Mouse (Mus musculus): ENCODE results near the gene Herc2.

The Herc2 gene

DNA sequence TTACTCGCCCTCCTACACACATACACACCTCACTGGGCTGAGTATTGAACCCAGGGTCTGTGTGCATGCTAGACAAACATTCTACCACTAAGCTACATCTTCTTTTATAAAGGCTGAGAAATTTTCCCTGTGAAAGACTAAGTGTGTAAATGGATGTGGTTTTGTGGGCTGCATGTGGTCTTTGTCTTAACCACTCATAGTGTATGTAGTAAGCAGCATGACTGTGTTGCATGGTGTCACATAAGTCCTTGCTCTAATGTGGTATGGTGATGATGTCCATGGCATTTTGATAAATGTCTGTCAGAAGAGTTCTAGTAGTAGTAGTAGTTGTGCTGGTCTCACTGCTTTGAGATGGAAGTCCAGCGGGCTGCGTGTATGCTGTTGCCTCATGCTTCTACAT, 152.8 kb downstream of the Herc2 start:
- DNase-seq: no peak

DNA sequence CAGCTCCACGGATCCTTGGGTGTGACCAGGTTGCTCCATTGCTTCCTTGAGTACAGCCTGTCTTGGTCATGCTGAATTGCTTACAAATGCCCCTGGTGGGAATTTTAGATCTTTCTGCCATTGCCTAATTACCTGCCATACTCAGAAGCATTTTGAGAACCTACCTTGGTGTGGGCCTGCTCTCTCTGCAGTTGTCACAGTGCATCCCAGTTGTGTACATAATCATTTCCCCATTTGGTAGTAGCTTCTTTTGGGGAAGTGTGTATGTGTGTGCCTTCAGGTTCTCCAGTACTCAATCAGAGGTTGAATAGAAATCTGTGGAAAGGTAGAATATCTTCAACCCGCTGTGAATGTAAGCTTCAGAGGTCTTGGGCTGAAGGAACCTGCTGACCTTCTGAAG, 153.3 kb downstream of the Herc2 start:
- DNase-seq: no peak

- no peak for DNase-seq
Measured at GRCm38 (mm10) chr7:56204877-56205276, 154.9 kb downstream of the Herc2 start.

DNA sequence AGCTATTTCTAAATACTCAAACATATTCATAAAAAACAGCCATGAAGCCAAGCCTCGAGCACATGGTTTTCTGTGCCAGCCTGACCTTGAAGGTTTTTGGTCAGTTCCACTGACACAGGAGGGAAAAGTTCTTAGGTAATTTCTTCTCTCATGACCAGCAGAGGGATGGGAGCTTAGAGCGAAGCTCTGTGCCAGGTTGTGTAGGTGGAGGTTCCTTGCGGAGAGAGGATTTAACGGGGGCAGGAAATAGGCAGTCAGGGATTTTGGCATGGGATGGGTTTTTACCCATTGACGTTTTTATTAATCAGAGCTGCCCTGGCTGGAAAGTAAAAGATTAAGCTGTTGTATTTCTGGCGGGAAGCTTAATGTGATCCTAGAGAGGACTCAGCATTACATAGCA, 170.8 kb downstream of the Herc2 start:
- no peak for DNase-seq

DNA sequence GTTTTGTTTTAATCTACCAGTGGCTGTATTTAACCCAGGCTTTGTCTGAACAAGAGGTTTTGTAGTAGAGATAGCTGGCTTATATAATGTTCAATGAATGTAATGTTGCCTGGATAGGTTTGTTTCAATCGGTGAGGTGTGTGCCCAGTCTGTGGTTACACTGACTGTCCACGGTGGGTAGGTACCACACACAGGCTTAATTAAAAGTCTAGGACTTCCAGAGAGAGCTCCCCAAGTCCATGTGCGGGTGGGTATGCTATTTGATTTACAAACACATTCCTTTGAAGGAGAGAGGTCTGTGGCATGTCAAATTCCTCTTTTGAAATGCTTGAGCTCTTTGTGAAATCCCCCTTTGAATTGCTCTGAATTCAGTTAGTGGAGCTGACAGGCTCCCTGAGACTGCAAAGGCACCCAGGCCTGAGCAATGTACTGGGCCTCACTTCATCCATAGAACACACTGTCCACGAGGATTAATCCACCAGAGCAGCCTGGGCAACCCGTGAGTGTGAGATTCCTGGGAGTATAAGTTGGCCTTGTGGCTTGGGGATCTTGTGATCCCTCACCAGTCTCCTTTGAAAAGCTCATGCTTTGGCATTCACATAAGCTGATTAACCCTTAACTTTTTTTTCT, 185.9 kb downstream of the Herc2 start:
- no peak for DNase-seq

GRCm38 (mm10) chr7:56236617-56237016, 186.6 kb downstream of the Herc2 start:
- no peak for DNase-seq

- DNase-seq: no peak
Measured at GRCm38 (mm10) chr7:56239543-56239942, 189.5 kb downstream of the Herc2 start, which contains the start of gene Oca2. Oca2 (plus strand) TSS chr7:56239760.

DNA sequence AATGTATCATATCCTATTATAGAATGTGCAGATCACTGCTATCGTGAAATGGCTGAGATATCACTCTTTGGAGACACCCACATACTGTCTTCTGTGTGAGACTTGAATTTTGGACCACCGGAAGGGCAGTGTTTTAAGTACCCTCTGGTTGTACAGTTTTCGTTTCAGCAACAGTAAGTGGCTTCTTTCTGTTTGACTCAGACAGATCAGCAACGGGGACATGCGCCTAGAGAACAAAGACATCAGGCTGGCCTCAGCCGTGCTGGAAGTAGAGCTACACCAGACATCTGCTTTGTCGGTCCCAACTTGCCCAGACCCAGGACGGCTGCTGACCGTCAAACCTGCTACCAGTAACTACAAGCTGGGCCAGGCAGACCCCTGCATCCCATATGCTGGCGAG, 204.6 kb downstream of the Herc2 start:
- no peak for DNase-seq

DNA sequence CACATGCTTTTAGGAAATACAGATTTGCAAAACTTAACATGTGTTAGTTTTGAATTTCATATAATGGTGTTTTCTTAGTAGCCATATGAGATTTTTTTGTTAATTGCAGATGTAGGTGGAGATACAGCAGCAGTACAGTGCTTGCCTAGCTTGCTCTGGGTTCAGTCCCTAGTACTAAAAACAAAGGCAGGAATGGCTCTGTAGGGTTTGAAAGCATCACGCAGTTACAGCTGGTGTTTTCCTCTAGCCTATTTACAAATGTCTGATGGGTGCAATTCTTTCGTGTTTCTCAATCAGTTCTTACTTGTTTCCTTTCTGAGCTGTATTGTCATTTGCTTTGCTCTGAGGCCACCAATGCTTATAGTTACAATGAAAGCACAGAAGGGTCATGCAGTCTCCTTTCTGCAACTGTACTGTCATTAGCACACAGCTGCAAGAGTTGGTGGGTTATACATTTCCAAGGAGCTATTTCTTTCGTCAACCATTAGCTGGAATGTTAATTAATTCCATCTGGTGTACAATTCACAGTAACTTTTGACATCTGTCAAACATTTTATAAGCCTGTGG, 208.0 kb downstream of the Herc2 start:
- DNase-seq: no peak

GRCm38 (mm10) chr7:56277506-56277905, 227.5 kb downstream of the Herc2 start:
- DNase-seq: no peak
